Mouse (Mus musculus) kidney, postnatal 25 days (tissue): ENCODE measurements around the gene Med13l.
A peak's percentile ranks its signal among the peaks of the same experiment; 100 is the strongest.

Experiments
- DNase-seq, 2 experiments: peaks; one replicate each; pipeline ENCODE4 v3.0.0; 2021; ENCODE audit warnings: mixed read lengths in 2 of 2

Gene Med13l

DNA sequence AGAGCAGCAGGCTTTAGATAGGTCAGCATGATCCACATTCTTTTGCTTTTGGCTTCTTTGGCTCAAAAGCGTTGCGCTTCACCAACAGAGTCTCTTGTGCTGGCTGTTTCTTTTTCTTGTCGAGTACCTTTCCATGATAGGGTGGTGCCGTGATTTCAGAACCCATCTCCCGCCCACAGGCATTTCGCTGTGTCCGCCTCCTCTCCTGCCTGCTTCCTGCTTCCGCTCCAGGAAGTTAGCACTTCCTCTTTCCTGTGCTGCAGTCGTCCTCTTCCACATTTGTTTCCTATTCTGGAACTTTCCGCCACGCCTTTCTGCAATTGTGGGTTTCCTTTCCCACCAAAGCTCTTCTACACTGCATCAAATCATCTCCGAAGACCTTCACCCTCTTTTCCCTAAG, 248.5 kb downstream of the Med13l start:
- no peak for DNase-seq

DNA sequence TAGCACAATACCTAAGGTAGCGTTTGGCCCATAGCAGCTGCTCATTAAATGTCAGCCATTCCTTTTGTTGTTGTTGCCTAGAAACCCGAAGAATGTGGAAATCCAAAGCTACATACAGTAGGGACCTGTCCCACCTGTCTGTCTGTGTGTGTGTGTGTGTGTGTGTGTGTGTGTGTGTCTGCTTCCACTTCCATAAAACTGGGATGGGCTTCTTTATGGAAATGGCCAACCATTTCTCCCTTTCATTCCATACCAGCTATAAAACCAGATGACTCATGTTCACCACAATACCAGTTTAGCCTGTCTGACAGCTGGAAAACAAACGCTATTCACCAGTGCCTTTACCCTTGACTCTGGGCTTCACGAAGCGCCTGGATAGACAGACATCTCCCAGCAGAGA, 249.1 kb downstream of the Med13l start:
- DNase-seq: no peak

GRCm38 (mm10) chr5:118811690-118812089, 251.2 kb downstream of the Med13l start:
- peak in 1 of 2 experiments; percentile 4 for DNase-seq

GRCm38 (mm10) chr5:118812421-118812820, 251.9 kb downstream of the Med13l start:
- no peak for DNase-seq

- DNase-seq: no peak
Measured at GRCm38 (mm10) chr5:118812947-118813401, 252.5 kb downstream of the Med13l start.

GRCm38 (mm10) chr5:118814052-118814451, 253.6 kb downstream of the Med13l start:
- DNase-seq: peak in 1 of 2 experiments; percentile 14
